Mouse (Mus musculus) thymus, adult 18-20 months (tissue): Measurements from ENCODE around the gene C5ar1.
"Not testable (repeated sequence)": the region's sequence is repeated elsewhere in the genome, so short reads cannot be mapped to it uniquely, and the experiment has no call there.

Experiments used
- DNase-seq, 2 experiments: peaks; one replicate each; pipeline ENCODE4 v3.0.0; 2022; ENCODE audit warnings: mixed read lengths in 2 of 2

The C5ar1 gene

GRCm38 (mm10) chr7:16274922-16275890 lies 15.9 kb upstream of the C5ar1 start:
- no peak for DNase-seq

GRCm38 (mm10) chr7:16273766-16274140 lies 14.4 kb upstream of the C5ar1 start:
- peak; percentile 74 to 81 for DNase-seq

DNA sequence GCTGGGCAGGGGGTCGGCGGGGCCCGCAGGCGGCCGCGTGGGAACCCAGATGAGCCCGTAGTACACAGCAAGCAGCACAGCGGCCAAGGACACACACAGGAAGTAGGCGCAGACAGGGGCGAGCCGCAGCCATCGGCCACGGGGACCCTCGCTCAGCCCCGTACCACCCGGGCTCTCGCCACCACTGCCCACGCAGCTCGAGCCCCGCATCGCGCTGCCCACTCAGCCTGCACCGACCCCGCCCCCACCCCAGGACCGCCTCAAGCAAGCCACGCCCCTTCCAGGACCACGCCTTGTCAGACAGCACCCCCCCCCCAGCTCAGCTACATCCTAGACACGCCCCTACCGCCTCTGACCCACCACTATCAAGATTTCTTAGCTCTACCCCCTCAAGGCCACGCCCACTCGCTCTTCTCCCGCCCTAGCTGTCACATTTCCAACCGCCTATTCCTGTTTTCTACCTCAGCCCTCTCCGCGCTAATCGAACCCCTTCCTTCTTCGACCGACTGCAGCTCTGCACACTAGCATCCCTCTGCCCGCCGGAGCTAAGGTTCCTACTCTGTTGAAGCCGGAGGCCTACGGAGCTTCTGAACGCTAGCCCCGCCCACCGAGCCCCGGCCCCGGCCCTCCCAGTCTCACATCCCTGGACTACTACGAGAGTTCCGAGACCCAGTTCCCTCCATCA lies 13.9 kb upstream of the C5ar1 start, which contains the start of gene Inafm1:
TSS of gene Inafm1 (minus strand) at position 537 of the 685 bp plus-strand sequence.
- DNase-seq: peak; percentile 75 to 86

GRCm38 (mm10) chr7:16272681-16273080 lies 13.3 kb upstream of the C5ar1 start:
- DNase-seq: peak; percentile 41 to 51

DNA sequence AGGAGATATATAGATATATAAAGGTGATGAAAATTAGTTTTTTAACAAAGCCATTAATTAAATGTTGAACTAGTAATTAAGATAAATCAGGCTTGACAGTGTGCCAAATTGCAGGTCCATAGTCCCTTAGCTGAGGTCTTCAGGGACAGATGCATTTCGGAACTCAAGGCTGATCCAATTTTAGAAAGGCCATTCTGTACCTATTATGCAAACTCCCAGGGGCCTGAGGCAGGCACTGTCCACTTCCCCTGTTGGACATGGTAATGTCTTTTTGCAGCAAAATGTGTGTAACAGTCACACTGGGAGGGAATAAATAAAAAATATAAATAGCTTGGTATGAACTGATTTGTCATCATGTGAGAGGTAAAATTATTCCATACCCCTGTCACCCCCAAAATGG lies 11.8 kb upstream of the C5ar1 start:
- no peak for DNase-seq

DNA sequence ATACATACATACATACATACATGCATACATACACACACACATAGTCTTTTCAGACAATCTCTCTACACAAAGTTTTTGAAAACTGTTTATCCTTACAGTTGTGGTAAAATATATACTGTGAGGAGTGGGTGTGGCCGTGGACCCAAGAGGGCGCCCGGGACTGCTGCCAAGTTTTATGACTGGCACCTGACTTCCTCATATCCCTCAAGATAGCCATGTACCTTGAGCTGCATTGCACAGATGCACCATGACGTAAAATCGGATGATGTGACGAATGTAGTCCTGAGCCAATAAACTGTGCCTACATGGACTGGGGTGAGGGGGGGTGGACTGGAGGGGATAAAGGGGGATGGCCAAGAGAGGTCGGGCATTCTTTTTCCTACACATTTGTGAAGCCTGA lies 7.3 kb upstream of the C5ar1 start:
- DNase-seq: not testable (repeated sequence)

DNA sequence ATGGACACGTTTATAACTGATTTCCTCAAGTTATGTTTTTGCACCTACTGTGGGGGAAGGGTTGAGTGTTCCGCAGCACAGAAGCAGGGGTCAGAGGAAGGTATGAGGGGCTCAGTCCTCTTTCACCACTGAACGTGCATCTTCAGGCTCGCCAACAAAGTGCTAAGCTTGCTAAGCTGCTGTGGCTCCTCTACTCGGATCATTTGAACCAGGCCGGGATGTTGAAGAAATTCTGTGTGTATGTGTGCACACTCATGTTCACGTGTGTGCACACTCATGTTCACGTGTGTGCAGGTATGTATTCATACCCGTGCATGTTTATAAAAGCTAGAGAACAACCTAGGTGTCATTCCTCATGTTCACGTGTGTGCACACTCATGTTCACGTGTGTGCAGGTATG lies 6.5 kb upstream of the C5ar1 start:
- no peak for DNase-seq

- DNase-seq: no peak
These were observed 4.5 kb upstream of the C5ar1 start for GRCm38 (mm10) chr7:16263843-16264242.

- peak in 1 of 2 experiments; percentile 49 for DNase-seq
These were observed 3.9 kb upstream of the C5ar1 start for GRCm38 (mm10) chr7:16263015-16263787.

DNA sequence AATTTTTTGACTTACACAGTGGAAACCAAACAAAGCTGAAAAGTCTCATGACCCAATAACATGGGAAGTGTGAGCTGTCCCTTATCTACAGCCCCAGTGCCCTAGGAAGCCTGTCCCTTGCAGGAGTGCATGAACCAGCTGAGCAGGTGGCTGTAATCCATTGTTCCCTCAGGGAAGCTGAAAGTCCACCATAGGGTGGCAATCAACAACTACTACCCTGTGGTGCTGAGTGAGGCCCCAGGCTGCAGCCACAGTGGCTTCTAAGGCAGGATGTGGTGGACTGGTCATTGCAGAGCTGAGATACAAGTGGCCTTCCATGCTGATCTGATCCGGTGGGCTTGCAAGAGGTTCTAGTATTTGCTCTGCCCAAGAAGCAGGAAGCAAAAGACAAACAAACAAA lies 1.8 kb upstream of the C5ar1 start:
- DNase-seq: no peak

GRCm38 (mm10) chr7:16257830-16258229 lies 1.5 kb downstream of the C5ar1 start:
- no peak for DNase-seq

DNA sequence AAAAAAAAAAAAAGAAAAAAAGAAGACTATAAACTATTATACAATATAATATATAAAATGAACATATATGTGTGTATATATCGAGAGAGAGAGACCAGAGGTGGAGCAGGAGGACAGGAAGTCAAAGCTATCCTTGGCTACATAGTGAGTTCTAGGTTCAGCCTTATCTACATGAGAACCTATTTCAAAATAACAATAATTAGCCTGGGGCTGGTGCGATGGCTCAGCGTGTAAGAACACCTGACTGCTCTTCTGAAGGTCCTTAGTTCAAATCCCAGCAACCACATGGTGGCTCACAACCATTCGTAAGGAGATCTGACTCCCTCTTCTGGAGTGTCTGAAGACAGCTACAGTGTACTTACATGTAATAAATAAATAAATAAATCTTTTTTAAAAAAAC lies 3.4 kb downstream of the C5ar1 start:
- not testable (repeated sequence) for DNase-seq

- DNase-seq: no peak
These were observed 5.1 kb downstream of the C5ar1 start for GRCm38 (mm10) chr7:16254195-16254594.

DNA sequence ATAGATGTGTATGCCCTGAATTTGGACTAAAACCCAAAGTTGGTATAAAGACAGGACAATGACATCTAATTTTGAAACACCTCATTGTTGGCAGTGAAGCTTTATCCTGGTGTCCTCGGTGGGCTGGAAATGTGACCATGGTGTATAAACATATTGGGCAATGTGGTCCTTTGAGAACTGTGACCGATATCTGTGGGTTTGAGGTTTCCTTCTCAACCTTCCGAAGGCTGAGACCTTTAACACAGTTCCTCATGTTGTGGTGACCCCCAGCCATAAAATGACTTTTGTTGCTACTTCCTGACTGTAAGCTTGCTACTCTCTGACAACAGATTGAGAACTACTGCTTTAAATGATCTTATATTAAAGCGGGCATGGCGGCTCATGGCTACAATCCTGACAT lies 8.7 kb downstream of the C5ar1 start:
- no peak for DNase-seq

DNA sequence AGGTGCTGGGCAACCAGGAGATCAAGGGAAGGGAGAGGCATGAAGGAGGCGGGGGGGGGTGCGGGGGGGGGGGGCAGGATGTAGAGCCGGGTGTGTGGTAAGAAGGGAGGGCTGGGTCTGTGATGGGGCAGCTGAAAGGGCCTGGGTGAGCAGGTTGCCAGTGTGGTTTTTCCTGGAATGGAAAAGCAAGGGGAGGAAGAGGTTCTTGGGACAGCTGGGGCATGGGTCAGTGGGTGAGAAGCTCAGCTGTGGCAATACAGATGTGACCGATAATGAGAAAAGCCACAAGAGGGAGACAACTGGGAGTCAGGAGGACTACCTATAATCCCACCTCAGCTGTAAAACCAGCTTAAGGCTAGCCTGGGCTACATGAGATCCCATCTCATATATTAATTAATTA lies 13.4 kb downstream of the C5ar1 start:
- DNase-seq: no peak

- DNase-seq: no peak
These were observed 15.3 kb downstream of the C5ar1 start, which contains the start of gene C5ar2 for GRCm38 (mm10) chr7:16244067-16244466. TSS of gene C5ar2 (minus strand) at chr7:16244154.

GRCm38 (mm10) chr7:16242198-16242597 lies 17.1 kb downstream of the C5ar1 start:
- DNase-seq: no peak

DNA sequence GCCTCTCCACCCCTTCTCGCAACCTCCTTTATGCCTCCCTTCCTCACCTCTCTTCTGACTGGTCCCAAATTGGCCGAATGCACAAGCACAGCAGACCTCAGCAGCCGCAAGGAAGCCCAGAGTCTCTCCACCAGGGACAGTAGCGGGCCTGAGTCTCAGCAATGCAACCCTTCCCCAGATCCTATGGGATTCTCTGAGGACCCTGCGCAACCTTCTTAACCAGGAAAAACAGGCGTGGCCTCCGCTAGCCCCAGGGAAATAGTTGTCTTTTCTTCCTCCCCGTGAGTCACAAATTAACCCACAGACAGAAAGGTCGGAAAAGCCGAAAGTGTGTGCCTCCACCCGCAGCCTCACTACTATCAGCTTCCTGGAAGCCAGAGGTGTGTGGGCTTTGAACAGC lies 17.6 kb downstream of the C5ar1 start:
- DNase-seq: no peak

DNA sequence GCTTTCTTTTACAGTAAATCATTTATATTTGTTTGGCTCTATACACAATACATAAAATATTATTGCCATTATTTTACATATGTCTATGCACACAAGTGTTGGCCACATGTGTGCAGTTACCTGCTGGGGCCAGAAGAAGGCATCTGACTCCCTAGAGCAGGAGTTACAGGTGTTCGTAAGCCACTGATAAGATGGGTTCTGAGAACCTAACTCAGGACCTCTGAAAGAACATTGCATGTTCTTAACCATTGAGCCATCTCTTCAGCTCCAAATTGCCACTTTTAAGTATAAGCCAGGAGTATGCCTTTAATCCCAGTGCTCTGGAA lies 18.4 kb downstream of the C5ar1 start:
- no peak for DNase-seq

- DNase-seq: no peak
These were observed 18.9 kb downstream of the C5ar1 start for GRCm38 (mm10) chr7:16240281-16240977.

GRCm38 (mm10) chr7:16239554-16239997 lies 19.8 kb downstream of the C5ar1 start:
- no peak for DNase-seq

DNA sequence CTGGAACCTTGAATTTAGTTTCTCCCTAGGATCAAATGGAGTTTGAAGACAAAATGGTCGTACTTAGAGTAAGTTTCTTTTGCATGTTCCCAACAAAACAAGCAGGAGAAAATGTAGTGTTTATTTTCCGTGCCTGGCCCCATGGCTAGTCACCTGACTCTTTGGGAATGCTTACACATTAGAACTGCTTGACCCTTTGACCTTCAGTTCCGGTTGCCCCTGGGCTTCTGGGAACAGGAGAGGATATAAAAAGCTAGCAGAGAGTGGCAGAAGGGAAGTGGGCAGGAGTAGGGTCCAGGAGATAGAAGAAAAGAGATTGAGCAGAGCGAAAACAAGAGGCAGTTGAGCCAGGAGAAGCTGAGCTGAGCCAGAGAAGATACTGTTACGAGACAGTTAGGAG lies 29.5 kb downstream of the C5ar1 start:
- DNase-seq: no peak
